Mouse (Mus musculus) monocyte, adult 5-6 weeks (primary cell): ENCODE data around the gene Sco2. TPM values are rescaled to one million over a fixed set of nuclear protein-coding genes. Genes with fewer than 3 reads are reported as not detected.
A peak's percentile ranks its signal among the peaks of the same experiment; 100 is the strongest.

ENCODE experiments used
- ATAC-seq: fragments of 153-309, 156-312 bp; replicated peaks from 2 replicates; pipeline ENCODE4 v1.8.0; 2017; ENCODE audit warnings: mild to moderate bottlenecking; ENCODE audit not compliant: low TSS enrichment, insufficient number of reproducible peaks, severe bottlenecking, poor library complexity, low FRiP score
- total RNA-seq: library from RNA; stranded (forward); fragments of 200-1000, 200-491, 200-594 nt; gene quantifications from 3 replicates; pipeline ENCODE4 v1.2.3, GENCODE M21; 2017

The Sco2 gene
- total RNA-seq, 1 experiment from 2014 or later: 9.4 TPM

DNA sequence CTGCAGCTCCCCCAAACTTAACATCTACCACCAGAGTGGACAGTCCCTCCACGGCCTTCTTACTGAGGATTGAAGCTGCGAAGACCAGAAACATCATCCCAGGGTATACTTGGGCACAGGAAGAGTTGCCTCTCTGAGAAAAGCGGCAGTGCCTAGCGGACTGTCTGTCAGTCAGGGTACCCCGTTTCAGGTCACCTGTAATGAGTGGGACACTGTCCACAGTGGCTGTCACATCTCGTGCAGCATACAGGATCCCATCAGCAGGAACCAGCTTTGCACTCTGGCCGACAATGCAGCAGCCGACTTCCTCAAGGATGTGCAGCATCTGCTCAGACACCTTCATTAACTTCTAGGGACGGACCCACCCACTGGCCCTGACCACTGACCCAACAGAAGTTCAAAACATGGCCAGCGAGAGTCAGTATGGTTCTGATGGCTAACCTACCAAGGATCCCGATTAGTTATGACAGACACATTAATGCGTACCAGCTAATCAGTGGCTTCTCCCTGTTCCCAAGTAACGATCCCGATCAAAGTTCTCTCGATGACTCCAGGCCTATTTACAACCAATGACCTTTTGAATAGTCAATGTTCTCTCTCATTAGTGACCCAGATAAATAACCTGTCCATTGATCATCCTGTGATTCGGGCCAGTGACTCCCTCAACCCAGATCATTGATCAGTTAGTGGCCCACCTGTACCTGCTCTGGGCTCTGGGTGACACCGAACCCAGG lies 1.3 kb upstream of the Sco2 start:
- no peak for ATAC-seq

DNA sequence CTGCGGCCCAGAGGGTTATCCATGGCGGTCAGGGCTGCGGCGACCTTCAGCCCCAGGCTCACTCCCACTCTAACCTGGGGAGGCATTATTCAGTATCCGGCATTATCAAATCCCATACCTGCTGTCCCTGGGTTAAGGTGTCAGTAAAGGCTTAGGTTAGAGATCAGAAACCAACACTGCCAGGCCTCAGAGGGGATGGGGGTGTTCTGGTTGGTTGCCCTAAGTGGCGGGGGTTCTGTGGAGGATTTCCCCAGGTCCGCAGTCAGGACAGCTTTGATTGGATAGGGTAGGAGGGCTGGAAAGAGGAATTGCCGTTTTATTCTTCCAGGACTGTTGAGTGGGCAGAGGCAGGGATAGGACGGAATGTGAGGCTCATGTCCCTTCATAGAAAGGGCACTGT lies 694 bp upstream of the Sco2 start:
- no peak for ATAC-seq

DNA sequence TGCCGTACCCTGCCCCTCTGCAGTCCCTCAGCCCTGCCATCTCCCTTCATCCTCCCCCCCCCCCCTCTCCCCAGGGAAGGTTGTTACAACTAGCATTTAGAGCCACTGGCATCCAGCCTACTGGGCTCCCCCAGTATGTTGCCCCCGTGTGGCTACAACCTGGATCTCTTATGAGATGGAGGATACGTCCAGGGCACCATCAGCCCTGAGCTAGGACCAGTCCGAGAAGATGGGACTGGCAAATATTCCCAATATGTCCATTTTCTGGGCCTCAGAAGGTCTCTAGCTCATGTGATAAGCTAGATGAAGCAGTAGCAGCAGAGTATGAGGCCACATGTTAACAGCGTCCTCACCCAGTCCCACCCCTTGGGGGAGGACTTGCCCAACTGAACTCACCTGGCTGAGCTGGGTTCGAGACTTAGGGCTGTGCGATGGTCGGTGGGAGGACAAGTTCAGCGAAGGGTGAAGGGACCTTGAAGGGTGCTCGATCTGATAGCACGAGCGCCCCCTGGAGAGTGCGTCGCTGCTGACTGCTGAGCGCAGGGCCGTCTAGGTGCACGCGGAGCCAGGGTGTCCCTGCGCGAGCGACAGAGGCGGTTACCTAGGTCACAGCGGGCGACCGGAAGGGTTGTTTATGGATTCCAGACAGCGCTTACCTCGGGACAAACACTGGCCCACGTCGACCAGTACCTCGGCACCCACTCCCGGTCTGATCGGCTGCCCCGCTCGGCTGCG lies 452 bp downstream of the Sco2 start:
- peak; percentile 72 for ATAC-seq

DNA sequence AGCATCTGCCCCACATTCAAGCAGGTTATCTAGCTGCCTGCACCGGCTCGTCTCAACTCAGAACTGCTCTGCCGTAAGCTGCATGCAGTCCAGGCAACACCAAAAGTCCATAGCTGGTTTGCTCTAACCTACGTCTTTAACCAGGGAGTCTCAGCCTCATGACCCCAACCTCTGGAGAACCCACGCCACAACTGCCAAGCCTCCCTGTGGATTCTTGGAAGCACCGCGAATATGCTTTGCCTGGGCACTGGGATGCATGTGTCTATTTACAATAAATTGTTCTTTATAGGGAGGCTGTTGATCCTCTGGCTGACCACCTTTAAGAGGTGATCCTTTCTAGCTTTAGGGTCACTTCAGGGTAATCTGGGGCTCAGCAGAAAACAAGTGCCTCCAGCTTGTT lies 1.1 kb downstream of the Sco2 start:
- no peak for ATAC-seq

DNA sequence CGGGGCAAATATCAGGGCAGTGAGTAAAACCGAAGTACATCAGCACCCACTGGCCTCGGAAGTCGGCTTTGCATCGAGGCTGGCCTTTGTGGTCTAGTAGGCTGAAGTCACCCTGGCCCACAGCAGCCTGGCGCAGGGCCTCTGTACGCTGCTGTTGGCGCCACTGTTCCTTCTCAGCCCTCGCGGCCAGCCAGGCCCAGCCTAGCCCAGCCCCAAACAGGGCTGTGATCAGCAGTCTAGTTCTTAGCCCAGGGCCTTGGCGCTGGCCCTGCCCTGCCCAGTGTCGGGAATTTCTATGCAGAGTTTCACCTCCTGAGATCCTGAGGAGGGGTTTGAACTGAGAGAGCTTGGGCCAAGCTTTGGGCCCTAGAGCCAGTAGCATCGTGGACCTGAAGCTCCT lies 1.6 kb downstream of the Sco2 start:
- ATAC-seq: no peak

DNA sequence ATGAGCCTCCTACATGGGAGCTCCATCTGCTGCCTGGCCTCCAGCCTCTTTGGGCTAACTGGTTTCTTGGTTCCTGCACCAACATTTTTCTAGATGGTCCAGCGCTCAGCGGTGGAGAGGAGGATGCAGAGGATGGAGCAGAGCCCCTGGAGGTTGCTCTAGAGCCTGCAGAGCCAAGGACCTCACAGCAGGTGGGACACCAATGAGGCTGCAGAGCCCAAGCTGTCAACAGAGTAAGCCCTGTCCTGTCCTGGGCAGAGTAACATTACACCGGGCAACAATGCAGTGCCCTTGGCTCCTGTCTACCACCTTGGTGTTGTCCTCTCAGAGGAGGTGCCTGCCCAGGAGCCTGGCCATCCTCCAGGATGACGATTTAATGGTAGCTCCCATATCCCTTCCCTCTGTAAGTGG lies 8.5 kb downstream of the Sco2 start:
- ATAC-seq: 0 out of 2 replicates have a peak, but pooled peaks have one; percentile 7

DNA sequence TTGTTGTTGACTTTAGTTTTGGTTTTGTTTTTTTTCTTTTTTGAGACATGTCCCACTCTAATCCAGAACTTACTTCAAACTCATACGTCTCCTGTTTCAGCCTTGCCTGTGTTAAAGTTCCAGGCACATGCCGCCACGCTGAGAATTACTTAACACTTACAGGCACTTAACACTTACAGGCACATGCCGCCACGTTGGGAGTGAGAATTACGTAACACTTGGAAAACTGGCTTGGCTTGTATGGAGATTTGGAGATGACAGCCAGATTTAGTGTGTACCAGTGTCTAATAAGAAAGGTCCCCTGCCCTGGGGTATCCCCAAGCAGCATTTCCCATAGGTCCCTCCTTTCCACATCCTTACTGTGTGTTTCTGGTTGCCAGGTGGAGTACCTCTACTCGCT lies 10.6 kb downstream of the Sco2 start:
- no peak for ATAC-seq

DNA sequence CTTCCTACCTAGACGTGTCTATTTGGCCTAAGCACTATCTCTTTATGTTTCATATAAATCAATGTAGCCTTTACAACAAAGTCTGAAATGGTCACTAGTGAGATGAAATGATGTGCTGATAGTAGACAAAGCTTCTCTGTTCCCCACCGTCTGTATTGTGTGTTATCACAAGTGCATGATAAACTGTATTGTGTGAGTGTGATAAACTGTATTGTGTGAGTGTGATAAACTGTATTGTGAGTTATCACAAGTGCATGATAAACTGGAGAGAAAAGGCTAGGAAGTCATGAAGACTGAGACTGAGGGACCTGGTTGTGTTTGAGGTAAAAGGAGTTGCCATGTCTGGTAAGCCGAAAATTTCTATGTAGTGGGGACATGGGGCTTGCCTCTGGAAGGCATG lies 14.9 kb downstream of the Sco2 start:
- no peak for ATAC-seq

DNA sequence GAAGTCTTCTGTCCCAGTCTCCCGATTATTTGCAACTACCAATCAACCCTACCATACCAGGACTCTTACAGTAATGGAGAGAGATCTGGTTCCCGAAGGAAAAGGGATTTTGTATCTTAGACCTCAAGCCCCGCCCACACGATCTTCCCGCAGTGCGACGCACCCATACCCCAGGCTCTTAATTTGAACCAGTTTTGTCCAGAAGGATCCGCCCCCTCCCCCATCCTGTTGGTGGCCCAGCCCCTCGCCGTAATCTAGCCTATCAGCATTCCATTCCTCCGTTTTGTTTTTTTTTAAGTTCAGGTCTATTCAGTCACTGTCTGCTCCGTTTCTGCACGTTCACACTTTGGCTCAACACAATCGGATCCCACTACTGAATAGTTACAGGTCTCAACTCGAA lies 17.3 kb downstream of the Sco2 start:
- ATAC-seq: no peak

DNA sequence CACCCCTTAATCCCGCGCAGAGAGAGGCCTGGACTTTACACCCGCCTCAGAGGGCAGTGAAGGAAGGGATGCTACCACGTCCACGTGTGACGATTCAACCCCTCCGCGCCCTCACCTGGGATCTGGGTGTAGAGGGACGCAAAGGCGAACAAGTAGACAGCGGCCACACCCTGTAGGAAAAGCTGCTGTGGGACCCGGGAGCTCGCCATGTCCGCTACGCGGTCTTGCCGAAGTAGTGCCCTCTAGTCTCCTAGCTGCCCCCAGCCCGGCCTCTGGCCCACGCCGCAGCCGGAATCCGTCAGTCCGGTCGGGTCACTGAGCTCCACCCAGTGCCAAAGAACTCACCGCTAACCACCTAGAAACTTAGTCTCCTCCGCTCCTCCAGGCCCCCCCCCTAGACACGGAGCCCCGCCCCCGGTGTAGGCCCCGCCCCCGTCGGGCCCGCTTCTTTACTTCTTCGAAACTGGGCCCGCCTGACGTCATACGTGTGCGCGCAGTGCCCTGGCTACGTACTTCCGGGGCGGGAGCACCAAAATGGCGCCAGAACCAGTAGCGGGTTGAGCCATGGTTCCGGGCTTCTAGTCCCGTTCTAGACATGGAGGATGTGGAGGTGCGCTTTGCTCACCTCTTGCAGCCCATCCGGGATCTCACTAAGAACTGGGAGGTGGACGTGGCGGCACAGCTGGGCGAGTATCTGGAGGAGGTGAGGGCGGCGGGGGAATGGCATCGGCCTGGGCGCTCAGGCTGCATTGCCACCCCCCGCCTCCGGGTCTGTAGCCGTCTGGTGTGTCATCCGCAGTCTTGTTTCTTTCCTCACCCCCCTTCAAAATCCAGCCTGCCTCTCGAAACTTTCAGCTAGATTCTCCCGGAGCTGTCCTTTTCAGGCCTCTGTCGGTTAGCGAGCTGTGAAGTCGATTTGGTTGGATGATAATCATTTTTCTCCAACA lies 18.1 kb downstream of the Sco2 start, which contains the start of the genes Lmf2 and Ncaph2:
Gene Lmf2 (minus strand): TSS at position 419 of the 947 bp plus-strand sequence.
Gene Ncaph2 (plus strand): TSS at position 479 of the 947 bp plus-strand sequence.
- ATAC-seq: peak; percentile 88

DNA sequence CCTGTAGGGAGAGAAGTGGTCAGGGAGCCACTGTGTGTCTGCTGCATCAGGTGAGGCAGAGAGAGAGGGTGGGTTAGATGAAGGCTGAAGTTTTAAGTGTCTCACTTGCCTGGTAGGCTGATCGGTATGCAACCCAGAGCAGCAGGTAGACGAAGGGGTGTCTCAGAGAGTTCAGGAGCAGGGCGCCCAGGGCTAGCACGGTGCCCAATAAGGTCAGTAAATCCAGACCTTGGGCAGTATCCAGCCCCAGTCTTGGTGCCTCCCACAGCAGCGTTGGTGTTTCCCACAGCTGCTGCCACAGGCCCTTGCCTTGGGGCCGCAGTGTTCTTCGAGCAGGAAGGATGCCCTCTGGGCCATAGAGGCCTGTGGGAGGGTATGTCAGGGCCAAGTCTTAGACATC lies 19.2 kb downstream of the Sco2 start:
- ATAC-seq: no peak

DNA sequence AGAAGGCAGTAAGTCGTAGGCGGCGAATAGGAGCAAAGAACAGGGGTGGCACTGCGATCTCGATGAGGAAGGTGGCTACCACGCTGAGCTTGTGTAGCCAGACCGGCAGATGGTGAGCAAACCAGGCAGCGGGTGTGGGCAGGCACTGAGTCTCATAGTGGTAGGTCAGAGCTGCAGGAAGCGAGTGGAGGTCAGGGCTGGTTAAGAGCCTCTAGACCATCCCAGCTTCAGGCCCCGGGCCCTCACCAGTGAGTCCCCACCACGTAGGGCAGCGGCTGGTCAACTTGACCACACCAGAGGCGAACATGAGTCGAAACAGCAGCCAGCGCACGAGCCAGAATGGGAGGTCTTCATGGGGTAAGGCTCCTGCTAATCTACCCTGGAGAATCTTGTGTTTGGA lies 19.8 kb downstream of the Sco2 start:
- ATAC-seq: no peak

DNA sequence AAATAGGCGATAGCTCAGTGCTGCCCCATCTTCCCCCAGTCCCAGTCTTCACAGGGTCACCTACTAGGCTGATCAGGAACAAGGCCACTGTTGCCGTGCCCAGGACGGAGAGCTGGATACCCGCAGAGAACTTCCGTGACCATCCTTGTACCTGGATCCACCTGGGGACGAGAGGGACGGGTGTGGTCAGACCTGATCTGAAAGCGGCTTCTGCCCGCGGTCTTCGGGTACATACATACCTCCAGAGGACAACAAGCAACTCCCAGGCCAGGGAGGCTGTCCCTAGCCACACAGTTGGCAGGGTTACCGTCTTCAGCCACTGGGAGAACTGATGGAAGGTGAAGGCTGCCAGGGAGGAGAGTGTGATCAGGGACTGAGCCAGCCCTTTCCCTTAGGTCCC lies 20.9 kb downstream of the Sco2 start:
- no peak for ATAC-seq

DNA sequence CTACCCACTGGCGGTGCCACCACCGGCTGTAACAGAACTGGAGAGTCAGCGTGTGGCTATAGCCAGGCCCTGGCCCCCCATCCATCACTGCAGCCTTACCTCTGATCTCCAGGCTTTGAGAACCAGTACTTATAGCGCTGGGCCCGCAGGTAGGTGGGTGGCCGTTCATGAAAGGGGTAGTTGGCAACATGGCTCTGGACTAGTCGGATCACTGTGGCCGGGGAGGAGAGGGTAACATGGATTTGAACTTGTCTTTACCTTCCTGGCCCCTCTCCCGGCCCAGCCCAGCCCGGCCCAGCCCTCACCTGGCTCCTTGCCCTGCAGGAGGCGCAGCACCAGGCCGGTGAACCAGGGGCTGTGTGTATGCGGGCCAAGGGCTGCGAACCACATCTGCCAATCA lies 21.6 kb downstream of the Sco2 start:
- no peak for ATAC-seq

DNA sequence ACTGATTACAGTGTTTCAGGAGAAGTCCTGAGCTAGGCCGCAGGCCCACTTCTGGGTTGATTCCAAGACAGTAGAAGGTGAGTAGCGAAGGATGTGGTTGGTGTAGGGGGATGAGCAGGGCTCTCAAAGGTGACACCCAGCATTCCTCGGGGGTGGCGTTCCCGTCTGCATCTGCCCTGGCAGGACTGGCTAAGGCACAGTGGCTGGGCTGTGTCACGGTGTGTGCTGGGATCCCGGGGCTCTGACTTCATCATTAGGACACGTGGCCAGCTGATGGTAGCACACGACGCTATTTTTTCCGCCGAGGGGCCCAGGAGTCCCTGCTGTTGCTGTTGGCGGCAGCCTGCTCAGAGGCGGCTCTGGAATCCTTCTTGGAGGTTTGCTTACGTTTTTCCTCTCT lies 22.3 kb downstream of the Sco2 start:
- ATAC-seq: no peak

DNA sequence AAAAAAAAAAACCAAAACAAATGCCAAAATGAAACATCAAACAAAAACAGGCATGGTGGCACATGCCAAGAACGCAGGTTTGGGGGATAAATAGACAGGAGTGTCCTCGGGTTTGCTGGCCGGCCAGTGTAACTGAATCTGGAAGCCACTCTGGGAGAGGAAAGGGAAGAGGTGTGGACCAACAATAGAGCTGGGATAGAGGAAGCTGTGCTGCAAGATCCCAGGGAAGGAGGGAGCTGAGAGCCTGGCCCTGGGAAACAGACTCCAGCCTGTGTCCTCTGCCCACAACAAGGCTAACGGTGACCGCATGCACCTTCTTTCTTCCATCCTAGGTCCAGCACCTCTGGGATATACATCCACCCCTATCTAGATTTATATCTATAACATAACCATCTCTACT lies 23.2 kb downstream of the Sco2 start:
- no peak for ATAC-seq

DNA sequence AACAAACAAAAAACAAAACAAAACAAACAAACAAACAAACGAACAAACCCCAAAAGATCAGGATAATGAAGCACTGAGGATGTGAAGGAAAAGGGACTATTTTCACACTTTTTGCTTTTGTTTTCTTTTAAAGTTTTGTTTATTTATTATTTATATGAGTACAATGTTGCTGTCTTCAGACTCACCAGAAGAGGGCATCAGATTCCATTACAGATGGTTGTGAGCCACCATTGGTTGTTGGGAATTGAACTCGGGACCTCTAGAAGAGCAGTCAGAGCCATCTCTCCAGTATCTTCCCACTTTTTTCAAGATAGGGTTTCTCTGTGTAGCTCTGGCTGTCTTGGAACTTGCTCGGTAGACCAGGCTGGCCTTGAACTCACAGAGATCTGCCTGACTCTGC lies 30.3 kb downstream of the Sco2 start:
- ATAC-seq: no peak

DNA sequence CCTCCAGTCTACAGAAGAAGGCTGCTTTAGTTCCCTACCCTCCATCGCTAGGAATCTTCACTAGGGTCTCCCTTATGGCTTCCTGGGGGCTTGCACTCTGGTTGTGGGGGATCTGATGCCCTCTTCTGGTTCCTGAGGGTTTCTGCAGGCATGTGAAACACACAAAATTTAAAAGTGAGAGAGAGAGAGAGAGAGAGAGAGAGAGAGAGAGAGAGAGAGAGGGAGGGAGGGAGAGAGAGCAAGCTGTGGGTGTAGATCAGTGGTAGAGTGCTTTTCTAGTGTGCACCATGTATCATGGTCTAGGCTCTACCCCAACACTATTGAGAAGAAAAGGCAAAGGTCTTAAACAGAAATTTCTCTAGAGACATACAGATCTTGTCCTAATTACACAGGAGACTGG lies 32.0 kb downstream of the Sco2 start:
- ATAC-seq: no peak

DNA sequence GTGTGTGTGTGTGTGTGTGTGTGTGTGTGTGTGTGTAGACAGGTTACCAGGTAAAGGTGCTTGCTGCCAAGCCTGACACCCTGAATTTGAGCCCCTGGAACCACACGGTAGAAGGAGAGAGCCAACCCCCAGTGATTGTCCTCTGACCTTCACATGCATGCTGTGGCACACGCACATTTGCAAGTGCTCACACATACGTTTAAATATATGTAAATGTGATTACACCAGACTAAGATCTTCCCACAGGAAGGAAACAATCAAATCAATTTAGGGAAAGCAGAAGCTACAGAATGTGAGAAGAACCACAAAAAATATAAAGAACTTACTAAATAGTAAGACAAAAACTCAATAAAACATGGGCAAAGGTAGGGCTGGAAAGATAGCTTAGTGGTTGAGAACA lies 33.5 kb downstream of the Sco2 start:
- no peak for ATAC-seq
